ENCODE assay signal across 21 mouse cellular contexts in genomic region chr3:108870631-108871030, GRCm38 (mm10). TPM values are rescaled to one million over a fixed set of nuclear protein-coding genes. Genes with fewer than 3 reads are reported as not detected.
DNase-seq lines count a peak whose midpoint lies in the region; ATAC-seq lines count a peak whose summit lies in the region.
"Had no signal": no experiment of that assay in that cellular context is flagged by ENCODE, and none has a peak within 500 bp of the region (broad histone marks: within the 10 kb centered on the region; RNA-seq: fewer than 3 reads in every experiment).

No protein-coding gene starts in this region.

- no peak for ATAC-seq in CD4-positive, CD25-positive, alpha-beta regulatory T cell, adult 4 months
- ATAC-seq: forebrain, embryonic 13.5 days; forebrain, embryonic 16.5 days; intestine, postnatal 0 days; Patski had no signal

- DNase-seq in adrenal gland, adult (ENCODE audit: inconsistent age in 2 of 2, low spot score in 1 of 2) = peak; percentile 79 to 87
- DNase-seq in adrenal gland, postnatal 4 days (ENCODE audit: low spot score in 2 of 2) = no peak
- DNase-seq in adrenal gland, adult 2 months = peak; percentile 79
- peak; percentile 69 for DNase-seq in adrenal gland, postnatal 14 days
- DNase-seq in left cerebral cortex, adult 18-20 months (ENCODE audit: low spot score in 2 of 2) = no peak
- DNase-seq: cerebellum, postnatal 14 days; gastrocnemius, postnatal 14 days; heart, adult 11 months; kidney, adult 8-10 months had no signal

RNA-seq across cellular contexts. Expression of gene Fndc7, which starts 19.2 kb away (rescaled TPM):
- 1 to 10 TPM; 1.5 to 1.7 TPM for total RNA-seq in adrenal gland, postnatal 4 days (2021)
- 1 to 10 TPM in 1 of 2 experiments, under 1 TPM in 1; 0.35 to 1.1 TPM for total RNA-seq in adrenal gland, adult 2 months (2021)
- 0.19 and 0.25 TPM in 2 replicates for polyA plus RNA-seq in adrenal gland, adult 2 months (2012; rRNA removed)
- total RNA-seq in adrenal gland, postnatal 14 days (2021) = 0.11 and 0.49 TPM in 2 replicates
- polyA plus RNA-seq in CD4-positive, CD25-positive, alpha-beta regulatory T cell, adult 4 months (2017; shearing (Covaris generic)) = under 1 TPM; 0.22 to 0.68 TPM
- under 1 TPM; 0.07 to 0.42 TPM for total RNA-seq in left cerebral cortex, adult 18-20 months (2021)
- total RNA-seq: gastrocnemius, adult 18-20 months; hematopoietic stem cell, adult 5-6 weeks had no signal
- polyA plus RNA-seq: embryonic facial prominence, embryonic 11.5 days; forebrain, embryonic 10.5 days; forebrain, embryonic 13.5 days; forebrain, embryonic 16.5 days; G1E; heart, embryonic 11.5 days; heart, postnatal 0 days had no signal

RNA-seq across cellular contexts. Expression of gene Stxbp3, which starts 30.3 kb away (rescaled TPM):
- 10 to 100 TPM; 48.6 to 51.5 TPM for total RNA-seq in adrenal gland, postnatal 4 days (2021)
- total RNA-seq in adrenal gland, adult 2 months (2021) = 10 to 100 TPM; 43.1 to 60.1 TPM
- 1.9 and 2.8 TPM in 2 replicates for polyA plus RNA-seq in adrenal gland, adult 2 months (2012; rRNA removed)
- total RNA-seq in adrenal gland, postnatal 14 days (2021) = 45.2 and 50.7 TPM in 2 replicates
- 10 to 100 TPM; 76.9 to 97.7 TPM for polyA plus RNA-seq in CD4-positive, CD25-positive, alpha-beta regulatory T cell, adult 4 months (2017; shearing (Covaris generic))
- 10 to 100 TPM; 19.3 to 19.9 TPM for total RNA-seq in left cerebral cortex, adult 18-20 months (2021)

RNA-seq across cellular contexts. Expression of gene Prpf38b, which starts 40.9 kb away (rescaled TPM):
- total RNA-seq in adrenal gland, postnatal 4 days (2021) = 10 to 100 TPM; 80.4 to 83.0 TPM
- 10 to 100 TPM; 39.8 to 77.9 TPM for total RNA-seq in adrenal gland, adult 2 months (2021)
- polyA plus RNA-seq in adrenal gland, adult 2 months (2012; rRNA removed) = 108 and 117 TPM in 2 replicates
- total RNA-seq in adrenal gland, postnatal 14 days (2021) = 72.2 and 72.4 TPM in 2 replicates
- 100 to 1,000 TPM; 117 to 127 TPM for polyA plus RNA-seq in CD4-positive, CD25-positive, alpha-beta regulatory T cell, adult 4 months (2017; shearing (Covaris generic))
- 10 to 100 TPM; 40.2 to 43.5 TPM for total RNA-seq in left cerebral cortex, adult 18-20 months (2021)

Comparison
In these comparisons a context has a peak if more than half of its experiments do, and no peak if none do; other contexts are left out.
1. DNase-seq: peak in adrenal gland, adult (2 of 2), adrenal gland, adult 2 months (single experiment) and adrenal gland, postnatal 14 days (single experiment); none in adrenal gland, postnatal 4 days (0 of 2) and left cerebral cortex, adult 18-20 months (0 of 2).